Mouse (Mus musculus): Measurements from ENCODE around the gene Mfsd4b2.
A peak's percentile ranks its signal among the peaks of the same experiment; 100 is the strongest.

DNA sequence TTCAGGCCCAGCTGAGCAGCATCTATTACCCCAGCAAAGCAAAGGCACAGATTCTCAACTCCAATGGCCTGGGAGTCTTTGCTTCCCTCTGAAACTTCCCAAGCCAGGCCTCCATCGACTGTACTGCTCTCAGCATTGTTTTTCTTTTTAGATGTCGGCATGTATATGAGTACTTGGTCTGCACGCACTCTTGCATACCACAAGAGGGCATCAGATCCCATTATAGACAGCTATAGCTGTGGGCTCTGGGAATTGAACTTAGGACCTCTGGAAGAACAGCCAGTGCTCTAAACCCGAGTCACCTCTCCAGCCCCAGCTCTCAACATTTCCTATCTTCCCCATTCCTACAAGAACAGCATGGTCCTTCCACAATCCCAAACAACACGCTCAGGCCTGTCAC is 30.2 kb downstream of the Mfsd4b2 start:
- TF ChIP-seq POLR2A (IDR thresholded peaks at IDR 0.05; ENCODE audit: insufficient read depth, low read length): no peak
- peak; percentile 9 for TF ChIP-seq CTCF (IDR thresholded peaks at IDR 0.05; ENCODE audit: low read depth, low read length)

Data from ES-Bruce4 (cell line).